Mouse (Mus musculus) hindbrain, embryonic 14.5 days (tissue): ENCODE measurements around the gene Tmem81. TPM values are rescaled to one million over a fixed set of nuclear protein-coding genes. Genes with fewer than 3 reads are reported as not detected.
A peak's percentile ranks its signal among the peaks of the same experiment; 100 is the strongest.

Experiments
- ATAC-seq: fragments of 200-750 bp; cut with Nextera tagmentation; 2 replicates; pipeline ENCODE4 v1.8.0; 2017; ENCODE audit warnings: moderate number of reproducible peaks, mild to moderate bottlenecking, moderate TSS enrichment, moderate library complexity; ENCODE audit not compliant: low FRiP score
- DNase-seq: peaks from one replicate; pipeline ENCODE4 v3.0.0-alpha.2; 2015; ENCODE audit warnings: low spot score
- H3K27ac ChIP-seq: fragments of 300-500 bp; sonication (generic); 2 replicates; pipeline ENCODE4 v1.5.1; 2014; ENCODE audit warnings: mild to moderate bottlenecking, moderate library complexity
- H3K27me3 ChIP-seq: fragments of 300-500 bp; sonication (generic); 2 replicates; pipeline ENCODE4 v1.6.1; 2014; ENCODE audit warnings: mild to moderate bottlenecking, low read length, mixed read lengths; ENCODE audit not compliant: control insufficient read depth, insufficient read depth
- H3K36me3 ChIP-seq: fragments of 300-500 bp; sonication (generic); replicated peaks from 2 replicates; pipeline ENCODE4 v1.6.1; 2014; ENCODE audit not compliant: control insufficient read depth, insufficient read depth
- H3K4me1 ChIP-seq: fragments of 300-500 bp; sonication (generic); replicated peaks from 2 replicates; pipeline ENCODE4 v1.6.1; 2014; ENCODE audit warnings: antibody characterized with exemption, low read length, mixed read lengths; ENCODE audit not compliant: control insufficient read depth, insufficient read depth
- H3K4me2 ChIP-seq: fragments of 300-500 bp; sonication (generic); replicated peaks from 2 replicates; pipeline ENCODE4 v1.6.1; 2014; ENCODE audit warnings: mild to moderate bottlenecking, moderate library complexity
- H3K4me3 ChIP-seq: fragments of 300-500 bp; sonication (generic); replicated peaks from 2 replicates; pipeline ENCODE4 v1.5.1; 2014; ENCODE audit warnings: mild to moderate bottlenecking, low read length
- H3K9ac ChIP-seq: fragments of 300-500 bp; sonication (generic); 2 replicates; pipeline ENCODE4 v1.6.1; 2014
- H3K9me3 ChIP-seq: fragments of 300-500 bp; sonication (generic); 2 replicates; pipeline ENCODE4 v1.6.1; 2016; ENCODE audit warnings: low read length; ENCODE audit not compliant: control insufficient read depth
- WGBS: fragments of 180-500 bp; shearing (Covaris S2); extraction: QIAGEN DNeasy Blood & Tissue Kit; methylation state at CpG from one replicate; pipeline ENCODE4 v1.1.7; 2014; 5-methylcytosine and 5-hydroxymethylcytosine counted together
- polyA plus RNA-seq: library from polyadenylated mRNA; unstranded; fragments of >200 nt; fragmentation: Nextera tagmentation; extraction: Ambion mirVana; gene quantifications from 2 replicates; pipeline ENCODE4 v1.2.1, GENCODE M21; 2014

Gene Tmem81
- polyA plus RNA-seq, 1 experiment from 2014 or later, result 1.3 TPM

GRCm38 (mm10) chr1:132476928-132477691, 28.9 kb upstream of the Tmem81 start, which contains the start of gene Rbbp5:
TSS of gene Rbbp5 (plus strand) at chr1:132477365.
- DNase-seq, result peak; percentile 95
- H3K36me3 ChIP-seq, result no peaks in the 10 kb centered on the region
- peak within 1 kb of the TSS; percentile 71 for H3K4me2 ChIP-seq
- peaks cover 21% of the 10 kb centered on the region for H3K4me1 ChIP-seq
- H3K27ac ChIP-seq, result peak within 1 kb of the TSS; percentile 65
- H3K4me3 ChIP-seq, result peak within 1 kb of the TSS; percentile 74
- under 1% methylated on average over 43 of the region's 43 CpGs for WGBS
- ATAC-seq, result peak; percentile 91
- H3K27me3 ChIP-seq, result no peaks in the 10 kb centered on the region
- H3K9me3 ChIP-seq, result no peaks in the 10 kb centered on the region
- H3K9ac ChIP-seq, result peak within 1 kb of the TSS; percentile 73

GRCm38 (mm10) chr1:132479438-132479837, 26.6 kb upstream of the Tmem81 start:
- Histone ChIP-seq H3K9me3 (no peaks in the 10 kb centered on the region), H3K4me3 (no peak overlapping the region), H3K36me3 (no peaks in the 10 kb centered on the region; the same call in 1 of the 2 replicates), H3K4me1 (peaks cover 21% of the 10 kb centered on the region), H3K9ac (no peak overlapping the region), H3K27me3 (no peaks in the 10 kb centered on the region), H3K4me2 (no peak overlapping the region), H3K27ac (no peak overlapping the region)
- ATAC-seq, result no peak
- no peak for DNase-seq
- 87% methylated on average over 1 of the region's 1 CpGs for WGBS

GRCm38 (mm10) chr1:132481619-132482018, 24.4 kb upstream of the Tmem81 start:
- Histone ChIP-seq H3K27me3 (no peaks in the 10 kb centered on the region), H3K4me3 (no peak overlapping the region), H3K4me2 (no peak overlapping the region), H3K4me1 (peaks cover 11% of the 10 kb centered on the region), H3K36me3 (peaks cover 17% of the 10 kb centered on the region), H3K9me3 (no peaks in the 10 kb centered on the region), H3K27ac (no peak overlapping the region), H3K9ac (no peak overlapping the region)
- no peak for DNase-seq
- 100% methylated on average over 2 of the region's 2 CpGs for WGBS
- ATAC-seq, result no peak

GRCm38 (mm10) chr1:132483234-132483633, 22.8 kb upstream of the Tmem81 start:
- Histone ChIP-seq H3K9me3 (no peaks in the 10 kb centered on the region), H3K27me3 (no peaks in the 10 kb centered on the region), H3K27ac (no peak overlapping the region), H3K4me3 (no peak overlapping the region), H3K4me2 (no peak overlapping the region), H3K4me1 (peaks cover 6% of the 10 kb centered on the region), H3K36me3 (peaks cover 31% of the 10 kb centered on the region), H3K9ac (no peak overlapping the region)
- no peak for ATAC-seq
- DNase-seq, result no peak
- WGBS, result 94% methylated on average over 3 of the region's 3 CpGs

- H3K9ac ChIP-seq, result no peak overlapping the region
- DNase-seq (no peak), ATAC-seq (no peak)
- H3K4me3 ChIP-seq, result no peak overlapping the region
- H3K9me3 ChIP-seq, result no peaks in the 10 kb centered on the region
- H3K36me3 ChIP-seq, result peaks cover 34% of the 10 kb centered on the region
- H3K4me1 ChIP-seq, result peaks cover 3% of the 10 kb centered on the region; the same call in 1 of the 2 replicates
- H3K27ac ChIP-seq, result no peak overlapping the region
- H3K4me2 ChIP-seq, result no peak overlapping the region
- no peaks in the 10 kb centered on the region for H3K27me3 ChIP-seq
- WGBS, result 88% methylated on average over 6 of the region's 6 CpGs
Observed at GRCm38 (mm10) chr1:132483759-132484158, 22.3 kb upstream of the Tmem81 start.

DNA sequence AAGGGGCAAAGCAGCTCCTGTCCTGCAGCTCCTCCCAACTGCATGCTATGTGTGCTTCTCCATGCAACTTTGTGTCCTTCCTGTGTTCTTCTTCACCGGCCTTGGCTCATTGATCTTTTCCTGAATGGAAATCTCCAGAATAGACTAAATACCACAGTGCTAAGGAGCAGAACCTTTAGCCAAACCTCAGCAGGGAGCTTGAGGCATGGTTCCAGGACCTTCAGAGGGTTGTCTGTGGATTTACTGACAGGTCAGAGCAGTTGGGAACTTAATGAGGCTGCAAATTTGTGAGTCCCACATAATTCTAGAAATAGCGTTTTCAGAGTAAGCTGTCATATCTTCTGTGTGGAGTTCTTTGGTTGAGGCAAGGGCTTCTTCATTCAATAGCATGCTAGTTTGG, 5.5 kb upstream of the Tmem81 start:
- no peaks in the 10 kb centered on the region for H3K4me1 ChIP-seq
- H3K4me3 ChIP-seq, result no peak overlapping the region
- H3K27ac ChIP-seq, result no peak overlapping the region
- H3K9ac ChIP-seq, result no peak overlapping the region
- no peaks in the 10 kb centered on the region for H3K9me3 ChIP-seq
- no peak overlapping the region for H3K4me2 ChIP-seq
- no peaks in the 10 kb centered on the region for H3K27me3 ChIP-seq
- ATAC-seq (no peak), DNase-seq (no peak)
- H3K36me3 ChIP-seq, result peaks cover 92% of the 10 kb centered on the region
- 91% methylated on average over 2 of the region's 2 CpGs for WGBS

DNA sequence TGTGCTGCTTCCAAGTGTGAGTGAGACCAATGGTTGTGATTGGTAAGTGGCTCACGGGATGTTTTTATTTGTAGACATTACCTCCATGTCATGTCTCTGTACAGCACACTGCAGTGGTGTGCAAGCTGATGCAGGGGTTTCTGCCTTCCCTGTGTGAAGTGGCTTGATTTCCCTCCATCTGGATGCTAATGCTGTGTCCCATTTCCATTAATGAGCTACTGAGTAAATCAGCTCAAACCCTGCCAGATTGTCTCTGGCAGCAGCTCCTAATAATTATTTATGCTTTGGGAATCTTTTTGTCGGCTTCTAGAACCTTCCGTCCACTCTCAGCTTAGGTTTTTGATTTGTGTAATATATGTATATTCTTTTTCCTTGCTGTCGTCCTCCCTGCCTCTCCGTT, 875 bp upstream of the Tmem81 start:
- H3K9me3 ChIP-seq, result no peaks in the 10 kb centered on the region
- peaks cover 71% of the 10 kb centered on the region for H3K36me3 ChIP-seq
- WGBS, result 90% methylated on average over 5 of the region's 5 CpGs
- DNase-seq, result no peak
- no peak overlapping the region for H3K4me2 ChIP-seq
- H3K9ac ChIP-seq, result no peak overlapping the region
- no peak for ATAC-seq
- H3K27ac ChIP-seq, result 0 out of 2 replicates have a peak overlapping the region, but pooled peaks have one; percentile 38
- no peak overlapping the region for H3K4me3 ChIP-seq
- H3K4me1 ChIP-seq, result no peaks in the 10 kb centered on the region
- no peaks in the 10 kb centered on the region for H3K27me3 ChIP-seq

- DNase-seq (no peak), ATAC-seq (no peak)
- Histone ChIP-seq H3K27ac (no peak overlapping the region), H3K27me3 (no peaks in the 10 kb centered on the region), H3K36me3 (peaks cover 57% of the 10 kb centered on the region), H3K4me2 (no peak overlapping the region), H3K4me1 (no peaks in the 10 kb centered on the region; the same call in 1 of the 2 replicates), H3K4me3 (no peak overlapping the region), H3K9me3 (no peaks in the 10 kb centered on the region), H3K9ac (no peak overlapping the region)
- WGBS, result 94% methylated on average over 7 of the region's 7 CpGs
Observed at GRCm38 (mm10) chr1:132506656-132507055, 626 bp downstream of the Tmem81 start.

DNA sequence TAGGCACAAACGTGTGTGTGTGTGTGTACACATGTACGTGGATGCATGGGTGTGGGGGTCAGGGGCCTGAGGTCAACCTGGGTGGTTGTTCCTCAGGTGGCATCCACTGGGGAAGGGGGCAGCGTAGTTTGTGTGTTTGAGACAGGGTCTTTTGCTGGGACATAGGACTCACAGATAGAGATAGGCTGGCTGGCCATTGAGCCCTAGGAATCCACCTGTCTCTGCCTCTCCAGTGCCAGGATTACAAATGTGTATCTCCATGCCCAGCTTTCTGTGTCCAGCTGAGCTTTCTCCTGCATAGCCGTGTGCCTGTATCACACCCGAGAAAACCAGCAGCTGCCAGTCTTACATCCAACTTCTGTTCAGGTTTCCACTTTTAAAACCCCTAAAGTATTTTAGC, 3.7 kb downstream of the Tmem81 start:
- ATAC-seq (no peak), DNase-seq (no peak)
- Histone ChIP-seq H3K4me1 (no peaks in the 10 kb centered on the region; the same call in 1 of the 2 replicates), H3K27me3 (no peaks in the 10 kb centered on the region), H3K36me3 (peaks cover 31% of the 10 kb centered on the region), H3K4me2 (no peak overlapping the region), H3K4me3 (no peak overlapping the region), H3K9ac (no peak overlapping the region), H3K9me3 (no peaks in the 10 kb centered on the region), H3K27ac (no peak overlapping the region)
- 84% methylated on average over 5 of the region's 5 CpGs for WGBS
